ENCODE assay signal across 17 mouse cellular contexts in the genomic region with DNA sequence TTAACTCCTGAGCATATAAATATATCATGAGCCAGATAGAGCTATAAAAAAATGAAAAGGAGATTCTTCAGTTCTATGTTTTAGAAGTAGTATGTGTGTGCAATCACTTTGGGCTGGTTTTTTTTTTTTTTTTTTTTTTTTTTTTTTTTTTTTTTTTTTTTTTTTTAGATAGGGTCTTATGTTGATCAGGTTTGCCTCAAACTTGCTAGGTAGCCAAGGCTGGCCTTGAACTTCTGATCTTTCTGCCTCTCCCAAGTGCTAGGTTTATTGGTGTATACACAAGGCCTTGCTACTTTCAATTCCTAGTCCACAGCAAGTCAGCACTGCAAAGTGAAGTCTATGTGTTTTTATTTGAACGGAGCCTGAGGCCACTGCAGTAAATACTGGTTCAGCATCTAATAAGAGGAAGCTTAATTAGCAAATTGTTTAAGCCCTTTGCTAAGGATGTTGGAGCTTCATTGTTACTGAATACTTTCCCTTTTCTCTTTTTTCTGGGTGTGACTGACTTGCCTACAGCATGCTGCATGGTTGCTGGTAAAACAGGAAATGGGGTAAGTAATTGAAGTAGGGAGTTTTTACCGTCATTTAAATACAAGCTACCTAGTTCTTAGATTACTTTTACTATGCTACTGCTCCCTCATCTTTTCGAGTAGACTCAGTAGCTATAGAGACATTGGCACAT. TPM values are rescaled to one million over a fixed set of nuclear protein-coding genes. Genes with fewer than 3 reads are reported as not detected.
DNase-seq lines count a peak whose midpoint lies in the region; ATAC-seq and TF ChIP-seq lines count a peak whose summit lies in the region.
"Had no signal": no experiment of that assay in that cellular context is flagged by ENCODE, and none has a peak within 500 bp of the region (broad histone marks: within the 10 kb centered on the region; RNA-seq: fewer than 3 reads in every experiment).

No protein-coding gene starts in this region.

- peak in 1 of 2 experiments; percentile 37 for DNase-seq in spleen, adult 2 months (ENCODE audit: low read depth in 1 of 2, low spot score in 2 of 2)
- no peak for DNase-seq in spleen, postnatal 14 days (ENCODE audit: low spot score in 2 of 2)
- DNase-seq in CH12.LX (ENCODE audit: extremely low read depth), result peak; percentile 60
- peak; percentile 74 for DNase-seq in naive thymus-derived CD4-positive, alpha-beta T cell, adult 2 months (ENCODE audit: low read depth)
- no peak for DNase-seq in adipocyte (ENCODE audit: low spot score)
- DNase-seq in kidney, postnatal 36 days, result no peak
- DNase-seq: cerebellum, adult 9-10 months; gastrocnemius, postnatal 10 days; kidney, adult 2 months; right cerebral cortex, postnatal 4 days had no signal

- in situ Hi-C loops in CH12.LX (cut with MboI; ENCODE audit: low pct_ligation_motif_present, low pct_unique_long_range_greater_than_20kb, low sequenced_read_pairs), result loop anchor here (25.0 kb wide), 1 partner anchor 163 kb away; no protein-coding TSS in a partner anchor

- H3K4me1 ChIP-seq in spleen, adult 2 months (ENCODE audit: control insufficient read depth, insufficient read depth, insufficient read length), result peaks cover 17% of the 10 kb centered on the region
- peaks cover 26 to 70% of the 10 kb centered on the region in 2 experiments for H3K4me1 ChIP-seq in CH12.LX (ENCODE audit: control insufficient read depth in 1 of 2, insufficient read depth in 2 of 2)
- no peaks in the 10 kb centered on the region for H3K4me1 ChIP-seq in intestine, embryonic 16.5 days (ENCODE audit: control insufficient read depth, insufficient read depth, low read length)
- H3K4me1 ChIP-seq: forebrain, embryonic 15.5 days; hindbrain, embryonic 12.5 days; limb, embryonic 15.5 days; lung, embryonic 15.5 days had no signal

- no peak for TF ChIP-seq EP300 in CH12.LX (IDR thresholded peaks at IDR 0.05; ENCODE audit: low read length)

- dilution Hi-C loops in CH12.LX (cut with MboI; ENCODE audit: extremely low pct_ligation_motif_present, extremely low pct_unique_long_range_greater_than_20kb, low sequenced_read_pairs), result no loop called here

- H3K9ac ChIP-seq in CH12.LX (ENCODE audit: insufficient read depth, low read depth), result 0 out of 2 replicates have a peak overlapping the region, but pooled peaks have one; percentile 23
- H3K9ac ChIP-seq in intestine, embryonic 16.5 days (ENCODE audit: low read depth, low read length), result no peak overlapping the region
- H3K9ac ChIP-seq: forebrain, embryonic 15.5 days; hindbrain, embryonic 12.5 days; limb, embryonic 15.5 days; lung, embryonic 15.5 days; midbrain, embryonic 13.5 days had no signal

- peak; percentile 91 for ATAC-seq in activated CD4-positive, CD25-positive, alpha-beta regulatory T cell, adult 4 months
- ATAC-seq in intestine, embryonic 16.5 days, result no peak
- ATAC-seq: forebrain, embryonic 15.5 days; midbrain, embryonic 13.5 days had no signal

- peaks cover 38% of the 10 kb centered on the region for H3K79me2 ChIP-seq in CH12.LX (replicated peaks; ENCODE audit: control insufficient read depth, extremely low read depth, insufficient read depth, poor library complexity, severe bottlenecking)

- no peaks in the 10 kb centered on the region for H3K9me3 ChIP-seq in CH12.LX (replicated peaks; ENCODE audit: low read length)
- no peaks in the 10 kb centered on the region for H3K9me3 ChIP-seq in intestine, embryonic 16.5 days (ENCODE audit: control insufficient read depth, low read length)
- H3K9me3 ChIP-seq: forebrain, embryonic 15.5 days; hindbrain, embryonic 12.5 days; limb, embryonic 15.5 days; lung, embryonic 15.5 days; midbrain, embryonic 13.5 days had no signal

- TF ChIP-seq POLR2A in spleen, adult 2 months (IDR thresholded peaks at IDR 0.05; ENCODE audit: low read depth, low read length), result no peak
- no peak; the same call in 1 of the 2 replicates for TF ChIP-seq POLR2A in CH12.LX (IDR thresholded peaks at IDR 0.05; ENCODE audit: low read depth, low read length)

- TF ChIP-seq CTCF in spleen, adult 2 months (IDR thresholded peaks at IDR 0.05; ENCODE audit: extremely low read depth, insufficient read depth, insufficient read length, insufficient replicate concordance), result no peak
- no peak for TF ChIP-seq CTCF in CH12.LX (conservative IDR thresholded peaks at IDR 0.05 in 1 of 2, IDR thresholded peaks at IDR 0.05 in 1 of 2; ENCODE audit: low read depth in 2 of 2, low read length in 2 of 2)

- 16% methylated on average over 3 of the region's 3 CpGs for WGBS in spleen, adult 2 months
- 51% methylated on average over 3 of the region's 3 CpGs for WGBS in intestine, embryonic 16.5 days

- H3K27me3 ChIP-seq in spleen, adult 2 months (ENCODE audit: control insufficient read depth, insufficient read depth, low read length), result no peaks in the 10 kb centered on the region
- no peaks in the 10 kb centered on the region for H3K27me3 ChIP-seq in CH12.LX (replicated peaks)
- H3K27me3 ChIP-seq in intestine, embryonic 16.5 days (replicated peaks; ENCODE audit: control insufficient read depth, insufficient read depth, low read length), result no peaks in the 10 kb centered on the region
- H3K27me3 ChIP-seq: forebrain, embryonic 15.5 days; hindbrain, embryonic 12.5 days; limb, embryonic 15.5 days; lung, embryonic 15.5 days; midbrain, embryonic 13.5 days had no signal

- peak overlapping the region; percentile 73 for H3K27ac ChIP-seq in spleen, adult 2 months (ENCODE audit: insufficient read depth, low read length)
- peak overlapping the region; percentile 81 for H3K27ac ChIP-seq in CH12.LX (ENCODE audit: insufficient read depth, low read depth)
- no peak overlapping the region; the same call in 1 of the 2 replicates for H3K27ac ChIP-seq in intestine, embryonic 16.5 days (ENCODE audit: low read length)
- H3K27ac ChIP-seq: forebrain, embryonic 15.5 days; hindbrain, embryonic 12.5 days; limb, embryonic 15.5 days; lung, embryonic 15.5 days; midbrain, embryonic 13.5 days had no signal

- TF ChIP-seq RAD21 in CH12.LX (IDR thresholded peaks at IDR 0.05; ENCODE audit: low read depth, low read length), result no peak

- peak overlapping the region; percentile 53 for H3K4me2 ChIP-seq in CH12.LX (ENCODE audit: insufficient read depth, low read depth, poor library complexity, severe bottlenecking)
- no peak overlapping the region for H3K4me2 ChIP-seq in intestine, embryonic 16.5 days (ENCODE audit: low read depth, low read length)
- H3K4me2 ChIP-seq: forebrain, embryonic 15.5 days; hindbrain, embryonic 12.5 days; limb, embryonic 15.5 days; lung, embryonic 15.5 days; midbrain, embryonic 13.5 days had no signal

- H3K36me3 ChIP-seq in spleen, adult 2 months (ENCODE audit: control insufficient read depth, insufficient read depth, low read length), result peaks cover 1% of the 10 kb centered on the region; the same call in 1 of the 2 replicates
- peaks cover 13 to 54% of the 10 kb centered on the region in 2 experiments for H3K36me3 ChIP-seq in CH12.LX (replicated peaks in 1 of 2; ENCODE audit: control insufficient read depth in 1 of 2, insufficient read depth in 1 of 2, low read length in 1 of 2)
- H3K36me3 ChIP-seq in intestine, embryonic 16.5 days (ENCODE audit: control insufficient read depth, insufficient read depth, low read length), result no peaks in the 10 kb centered on the region

- H3K4me3 ChIP-seq in spleen, adult 2 months (ENCODE audit: extremely low read depth, insufficient read depth, insufficient read length), result no peak overlapping the region
- H3K4me3 ChIP-seq in CH12.LX (replicated peaks in 1 of 3; ENCODE audit: low read depth in 2 of 3, low read length in 2 of 3, poor library complexity in 1 of 3), result no peak overlapping the region
- no peak overlapping the region for H3K4me3 ChIP-seq in intestine, embryonic 16.5 days (ENCODE audit: low read length)
- H3K4me3 ChIP-seq: forebrain, embryonic 15.5 days; hindbrain, embryonic 12.5 days; limb, embryonic 15.5 days; lung, embryonic 15.5 days; midbrain, embryonic 13.5 days had no signal

TF ChIP-seq in CH12.LX, 34 proteins besides CTCF, POLR2A, EP300 and RAD21 (continues in another document):
- TF ChIP-seq TCF12 (IDR thresholded peaks at IDR 0.05; ENCODE audit: low read depth, low read length) (no peak), ETS1 (conservative IDR thresholded peaks at IDR 0.05; ENCODE audit: low read depth, low read length) (no peak), USF2 (conservative IDR thresholded peaks at IDR 0.05; ENCODE audit: low read depth, low read length) (no peak), NRF1 (IDR thresholded peaks at IDR 0.05; ENCODE audit: low read depth, low read length) (no peak), IRF4 (IDR thresholded peaks at IDR 0.05; ENCODE audit: low read depth, low read length) (peak; percentile 44; the same call in 1 of the 2 replicates), MAX (IDR thresholded peaks at IDR 0.05; ENCODE audit: low read length) (no peak), MAZ (IDR thresholded peaks at IDR 0.05; ENCODE audit: low read depth, low read length) (no peak), ZC3H11A (IDR thresholded peaks at IDR 0.05; ENCODE audit: low read depth, low read length) (no peak), MEF2A (IDR thresholded peaks at IDR 0.05; ENCODE audit: borderline replicate concordance, low read depth, low read length) (no peak), BHLHE40 (IDR thresholded peaks at IDR 0.05; ENCODE audit: low read depth, low read length) (no peak), GABPA (IDR thresholded peaks at IDR 0.05; ENCODE audit: insufficient replicate concordance, low read depth, low read length) (no peak), KAT2A (IDR thresholded peaks at IDR 0.05; ENCODE audit: insufficient replicate concordance, low read length) (no peak), USF1 (IDR thresholded peaks at IDR 0.05; ENCODE audit: low read depth, low read length) (no peak), TBP (conservative IDR thresholded peaks at IDR 0.05; ENCODE audit: low read depth, low read length) (no peak), PAX5 (IDR thresholded peaks at IDR 0.05; ENCODE audit: low read length) (no peak), MXI1 (IDR thresholded peaks at IDR 0.05; ENCODE audit: low read depth, low read length) (no peak)

RNA-seq across cellular contexts. Expression of a gene that starts 33.8 kb away (rescaled TPM):
- 2.6 and 2.9 TPM in 2 replicates for polyA plus RNA-seq in spleen, adult 2 months (2012; rRNA removed)
- total RNA-seq in CH12.LX (2012; rRNA removed) (20.4 and 22.6 TPM in 2 replicates), CH12.LX (2014; rRNA removed) (21.5 and 24.9 TPM in 2 replicates)
- polyA plus RNA-seq in CH12.LX (2012; ENCODE audit: insufficient read length, low read depth), result 42.7 and 50.7 TPM in 2 replicates
- 10 to 100 TPM; 10.4 to 11.7 TPM for polyA plus RNA-seq in activated CD4-positive, CD25-positive, alpha-beta regulatory T cell, adult 4 months (2017; shearing (Covaris generic))
- polyA plus RNA-seq in intestine, embryonic 16.5 days (2015; fragmentation: Nextera tagmentation; extraction: Ambion mirVana), result 30.4 and 33.0 TPM in 2 replicates

RNA-seq across cellular contexts. Expression of a gene that starts 34.1 kb away (rescaled TPM):
- polyA plus RNA-seq in spleen, adult 2 months (2012; rRNA removed), result 1.5 TPM in 2 replicates
- total RNA-seq in CH12.LX (2012; rRNA removed), result 57.6 and 72.4 TPM in 2 replicates
- total RNA-seq in CH12.LX (2014; rRNA removed), result 113 and 138 TPM in 2 replicates
- polyA plus RNA-seq in CH12.LX (2012; ENCODE audit: insufficient read length, low read depth), result 92.3 and 98.1 TPM in 2 replicates
- 10 to 100 TPM; 20.9 to 22.7 TPM for polyA plus RNA-seq in activated CD4-positive, CD25-positive, alpha-beta regulatory T cell, adult 4 months (2017; shearing (Covaris generic))
- polyA plus RNA-seq in intestine, embryonic 16.5 days (2015; fragmentation: Nextera tagmentation; extraction: Ambion mirVana), result 20.5 and 20.9 TPM in 2 replicates

Comparison
In these comparisons a context has a peak if more than half of its experiments do, and no peak if none do; other contexts are left out.
1. DNase-seq: peak in CH12.LX (single experiment) and naive thymus-derived CD4-positive, alpha-beta T cell, adult 2 months (single experiment); none in spleen, postnatal 14 days (0 of 2), adipocyte (single experiment) and kidney, postnatal 36 days (0 of 2).